Mouse (Mus musculus): ENCODE data around the gene Noto. TPM values are rescaled to one million over a fixed set of nuclear protein-coding genes. Genes with fewer than 3 reads are reported as not detected.

The Noto gene
- polyA plus RNA-seq, 1 experiment from 2014 or later, result not detected

- no peak overlapping the region for H3K4me2 ChIP-seq (ENCODE audit: low read length)
- no peaks in the 10 kb centered on the region for H3K27me3 ChIP-seq (ENCODE audit: control insufficient read depth, insufficient read depth, low read depth, low read length)
- no peak overlapping the region for H3K27ac ChIP-seq (ENCODE audit: low read length)
- no peaks in the 10 kb centered on the region for H3K4me1 ChIP-seq (ENCODE audit: control insufficient read depth, insufficient read depth, low read length)
- H3K4me3 ChIP-seq (ENCODE audit: low read depth, low read length), result no peak overlapping the region
- WGBS, result 80% methylated on average over 10 of the region's 10 CpGs
- ATAC-seq, result no peak
- H3K36me3 ChIP-seq (ENCODE audit: control insufficient read depth, insufficient read depth, low read length), result no peaks in the 10 kb centered on the region
- H3K9me3 ChIP-seq (replicated peaks; ENCODE audit: control insufficient read depth, low read length, poor library complexity, severe bottlenecking), result no peaks in the 10 kb centered on the region
- H3K9ac ChIP-seq (ENCODE audit: low read depth, low read length), result no peak overlapping the region
These were observed 42.1 kb upstream of the Noto start for GRCm38 (mm10) chr6:85381648-85382020.

DNA sequence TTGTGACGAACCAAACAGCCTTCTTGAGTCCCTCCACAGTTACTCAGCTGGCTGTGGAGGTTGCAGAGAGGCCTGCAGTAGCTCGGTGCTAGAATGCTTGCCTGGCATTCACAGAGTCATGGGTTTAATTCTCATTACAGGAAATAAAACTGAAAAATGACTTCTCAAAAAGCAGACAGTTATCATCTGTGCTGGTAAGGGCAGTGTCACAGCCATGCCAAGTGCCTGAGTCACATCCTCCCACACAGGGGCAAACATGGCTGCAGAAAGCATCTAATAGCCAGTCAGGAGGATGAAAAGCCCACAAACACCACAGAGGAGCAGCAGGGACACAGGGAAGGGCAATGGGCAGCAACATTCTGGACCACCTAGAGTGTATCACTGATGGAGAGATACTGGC lies 40.9 kb upstream of the Noto start:
- H3K4me3 ChIP-seq (ENCODE audit: low read depth, low read length), result no peak overlapping the region
- H3K36me3 ChIP-seq (ENCODE audit: control insufficient read depth, insufficient read depth, low read length), result no peaks in the 10 kb centered on the region
- H3K9ac ChIP-seq (ENCODE audit: low read depth, low read length), result no peak overlapping the region
- no peaks in the 10 kb centered on the region for H3K9me3 ChIP-seq (replicated peaks; ENCODE audit: control insufficient read depth, low read length, poor library complexity, severe bottlenecking)
- 88% methylated on average over 2 of the region's 2 CpGs for WGBS
- no peak overlapping the region for H3K4me2 ChIP-seq (ENCODE audit: low read length)
- no peaks in the 10 kb centered on the region for H3K27me3 ChIP-seq (ENCODE audit: control insufficient read depth, insufficient read depth, low read depth, low read length)
- no peak for ATAC-seq
- no peak overlapping the region for H3K27ac ChIP-seq (ENCODE audit: low read length)
- no peaks in the 10 kb centered on the region for H3K4me1 ChIP-seq (ENCODE audit: control insufficient read depth, insufficient read depth, low read length)

GRCm38 (mm10) chr6:85388608-85389007 lies 35.1 kb upstream of the Noto start:
- Histone ChIP-seq H3K4me1 (ENCODE audit: control insufficient read depth, insufficient read depth, low read length) (no peaks in the 10 kb centered on the region), H3K4me3 (ENCODE audit: low read depth, low read length) (no peak overlapping the region), H3K4me2 (ENCODE audit: low read length) (no peak overlapping the region), H3K36me3 (ENCODE audit: control insufficient read depth, insufficient read depth, low read length) (no peaks in the 10 kb centered on the region), H3K27ac (ENCODE audit: low read length) (no peak overlapping the region), H3K9ac (ENCODE audit: low read depth, low read length) (no peak overlapping the region), H3K9me3 (replicated peaks; ENCODE audit: control insufficient read depth, low read length, poor library complexity, severe bottlenecking) (no peaks in the 10 kb centered on the region), H3K27me3 (ENCODE audit: control insufficient read depth, insufficient read depth, low read depth, low read length) (no peaks in the 10 kb centered on the region)
- no peak for ATAC-seq
- 75% methylated on average over 5 of the region's 5 CpGs for WGBS

DNA sequence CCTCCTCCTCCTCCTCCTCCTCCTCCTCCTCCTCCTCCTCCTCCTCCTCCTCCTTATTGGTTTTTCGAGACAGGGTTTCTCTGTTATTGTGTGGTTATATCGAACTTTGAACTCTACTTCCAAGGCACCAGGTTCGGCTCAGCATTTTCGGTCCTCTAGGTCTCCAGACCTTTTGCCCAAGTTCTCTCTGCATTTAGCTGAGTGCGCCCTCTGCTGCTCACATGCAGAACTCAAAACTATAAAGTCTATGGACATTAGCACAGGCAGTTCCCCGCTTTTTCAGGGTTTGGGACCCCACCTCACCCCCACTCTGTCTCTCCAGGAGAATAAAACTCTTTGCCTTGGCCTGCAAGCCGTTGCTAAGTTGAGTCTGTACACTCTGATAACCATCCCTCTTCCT lies 31.9 kb upstream of the Noto start:
- no peak for ATAC-seq
- H3K4me1 ChIP-seq (ENCODE audit: control insufficient read depth, insufficient read depth, low read length), result no peaks in the 10 kb centered on the region
- H3K27me3 ChIP-seq (ENCODE audit: control insufficient read depth, insufficient read depth, low read depth, low read length), result no peaks in the 10 kb centered on the region
- no peak overlapping the region for H3K27ac ChIP-seq (ENCODE audit: low read length)
- H3K9ac ChIP-seq (ENCODE audit: low read depth, low read length), result no peak overlapping the region
- WGBS, result 23% methylated on average over 6 of the region's 7 CpGs
- no peak overlapping the region for H3K4me2 ChIP-seq (ENCODE audit: low read length)
- H3K4me3 ChIP-seq (ENCODE audit: low read depth, low read length), result no peak overlapping the region
- no peaks in the 10 kb centered on the region for H3K36me3 ChIP-seq (ENCODE audit: control insufficient read depth, insufficient read depth, low read length)
- no peaks in the 10 kb centered on the region for H3K9me3 ChIP-seq (replicated peaks; ENCODE audit: control insufficient read depth, low read length, poor library complexity, severe bottlenecking)

DNA sequence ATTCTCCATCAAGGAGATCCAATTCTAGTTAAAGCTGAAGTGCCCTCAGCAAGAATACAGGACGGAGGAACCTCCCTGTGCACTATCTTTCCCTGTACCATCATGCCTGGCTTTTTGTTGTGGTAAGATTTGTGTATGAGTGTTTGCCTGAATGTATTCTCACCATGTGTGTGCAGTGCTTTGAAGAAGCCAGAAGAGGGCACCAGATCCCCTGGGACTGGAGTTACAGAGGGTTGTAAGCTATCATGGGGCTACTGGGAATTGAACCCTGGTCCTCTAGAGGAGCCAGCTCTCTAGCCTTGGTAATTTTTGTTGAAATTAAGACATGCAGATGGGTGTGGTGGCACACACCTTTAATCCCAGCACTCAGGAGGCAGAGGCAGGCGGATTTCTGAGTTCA lies 28.3 kb upstream of the Noto start:
- H3K4me3 ChIP-seq (ENCODE audit: low read depth, low read length), result no peak overlapping the region
- no peak overlapping the region for H3K4me2 ChIP-seq (ENCODE audit: low read length)
- no peaks in the 10 kb centered on the region for H3K36me3 ChIP-seq (ENCODE audit: control insufficient read depth, insufficient read depth, low read length)
- H3K9ac ChIP-seq (ENCODE audit: low read depth, low read length), result no peak overlapping the region
- H3K9me3 ChIP-seq (replicated peaks; ENCODE audit: control insufficient read depth, low read length, poor library complexity, severe bottlenecking), result no peaks in the 10 kb centered on the region
- WGBS, result 82% methylated on average over 2 of the region's 2 CpGs
- no peak overlapping the region for H3K27ac ChIP-seq (ENCODE audit: low read length)
- H3K4me1 ChIP-seq (ENCODE audit: control insufficient read depth, insufficient read depth, low read length), result no peaks in the 10 kb centered on the region
- no peaks in the 10 kb centered on the region for H3K27me3 ChIP-seq (ENCODE audit: control insufficient read depth, insufficient read depth, low read depth, low read length)
- ATAC-seq, result no peak

GRCm38 (mm10) chr6:85397165-85397564 lies 26.5 kb upstream of the Noto start:
- 15% methylated on average over 1 of the region's 1 CpGs for WGBS
- Histone ChIP-seq H3K27ac (ENCODE audit: low read length) (no peak overlapping the region), H3K9ac (ENCODE audit: low read depth, low read length) (no peak overlapping the region), H3K9me3 (replicated peaks; ENCODE audit: control insufficient read depth, low read length, poor library complexity, severe bottlenecking) (no peaks in the 10 kb centered on the region), H3K27me3 (ENCODE audit: control insufficient read depth, insufficient read depth, low read depth, low read length) (no peaks in the 10 kb centered on the region), H3K4me1 (ENCODE audit: control insufficient read depth, insufficient read depth, low read length) (no peaks in the 10 kb centered on the region), H3K4me2 (ENCODE audit: low read length) (no peak overlapping the region), H3K36me3 (ENCODE audit: control insufficient read depth, insufficient read depth, low read length) (no peaks in the 10 kb centered on the region), H3K4me3 (ENCODE audit: low read depth, low read length) (no peak overlapping the region)
- ATAC-seq, result no peak

DNA sequence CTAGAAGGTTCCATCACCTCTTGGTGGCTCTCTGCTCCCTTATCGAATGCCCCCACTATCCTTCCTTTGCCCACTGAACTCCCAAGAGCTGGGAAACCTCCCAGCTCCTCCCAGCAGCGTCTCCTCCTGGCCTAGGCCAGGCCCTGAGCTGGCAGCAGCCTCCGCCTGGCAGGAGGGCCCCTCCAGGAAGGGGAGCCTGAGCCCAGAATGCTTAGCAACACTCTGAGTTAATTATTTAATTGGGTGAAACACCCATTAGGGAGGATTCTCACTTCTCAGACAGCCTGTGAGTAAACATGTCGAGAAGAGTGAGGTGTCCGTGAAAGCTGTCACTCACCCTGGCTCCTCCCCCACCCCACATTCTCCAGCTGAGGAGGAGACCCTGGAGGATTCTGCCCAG lies 24.0 kb upstream of the Noto start:
- Histone ChIP-seq H3K4me3 (ENCODE audit: low read depth, low read length) (no peak overlapping the region), H3K4me2 (ENCODE audit: low read length) (no peak overlapping the region), H3K4me1 (ENCODE audit: control insufficient read depth, insufficient read depth, low read length) (no peaks in the 10 kb centered on the region), H3K27ac (ENCODE audit: low read length) (no peak overlapping the region), H3K27me3 (ENCODE audit: control insufficient read depth, insufficient read depth, low read depth, low read length) (no peaks in the 10 kb centered on the region), H3K36me3 (ENCODE audit: control insufficient read depth, insufficient read depth, low read length) (no peaks in the 10 kb centered on the region), H3K9me3 (replicated peaks; ENCODE audit: control insufficient read depth, low read length, poor library complexity, severe bottlenecking) (no peaks in the 10 kb centered on the region), H3K9ac (ENCODE audit: low read depth, low read length) (no peak overlapping the region)
- no peak for ATAC-seq
- WGBS, result 43% methylated on average over 5 of the region's 5 CpGs

DNA sequence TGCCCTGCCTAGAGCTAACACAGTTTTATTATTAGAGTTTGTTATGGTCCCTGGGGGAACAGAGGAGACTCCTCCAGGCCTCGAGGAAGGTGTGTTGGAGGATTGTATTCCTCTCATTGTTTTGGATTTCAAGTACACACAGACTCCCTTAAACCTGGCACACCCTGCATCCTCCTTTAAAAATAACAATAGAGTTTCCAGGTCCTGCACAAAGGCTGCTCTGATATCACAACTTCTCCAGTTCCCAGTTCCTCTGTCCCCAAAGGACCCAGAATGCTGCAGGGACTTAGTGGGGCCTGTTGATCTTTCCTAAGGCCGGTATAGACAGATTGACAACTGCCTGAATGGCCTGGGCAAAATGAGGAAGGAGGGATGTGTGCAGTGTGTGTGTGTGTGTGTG lies 21.1 kb upstream of the Noto start:
- Histone ChIP-seq H3K27ac (ENCODE audit: low read length) (peak overlapping the region; percentile 71), H3K4me2 (ENCODE audit: low read length) (no peak overlapping the region), H3K36me3 (ENCODE audit: control insufficient read depth, insufficient read depth, low read length) (no peaks in the 10 kb centered on the region), H3K4me1 (ENCODE audit: control insufficient read depth, insufficient read depth, low read length) (no peaks in the 10 kb centered on the region), H3K4me3 (ENCODE audit: low read depth, low read length) (no peak overlapping the region), H3K9me3 (replicated peaks; ENCODE audit: control insufficient read depth, low read length, poor library complexity, severe bottlenecking) (no peaks in the 10 kb centered on the region), H3K9ac (ENCODE audit: low read depth, low read length) (no peak overlapping the region), H3K27me3 (ENCODE audit: control insufficient read depth, insufficient read depth, low read depth, low read length) (no peaks in the 10 kb centered on the region)
- 34% methylated on average over 2 of the region's 2 CpGs for WGBS
- ATAC-seq, result peak; percentile 48; the same call in 1 of the 2 replicates

- Histone ChIP-seq H3K27ac (ENCODE audit: low read length) (peak overlapping the region; percentile 71), H3K4me2 (ENCODE audit: low read length) (no peak overlapping the region), H3K9ac (ENCODE audit: low read depth, low read length) (no peak overlapping the region), H3K36me3 (ENCODE audit: control insufficient read depth, insufficient read depth, low read length) (no peaks in the 10 kb centered on the region), H3K4me1 (ENCODE audit: control insufficient read depth, insufficient read depth, low read length) (no peaks in the 10 kb centered on the region), H3K4me3 (ENCODE audit: low read depth, low read length) (no peak overlapping the region), H3K27me3 (ENCODE audit: control insufficient read depth, insufficient read depth, low read depth, low read length) (no peaks in the 10 kb centered on the region), H3K9me3 (replicated peaks; ENCODE audit: control insufficient read depth, low read length, poor library complexity, severe bottlenecking) (no peaks in the 10 kb centered on the region)
- 54% methylated on average over 10 of the region's 10 CpGs for WGBS
- ATAC-seq, result peak; percentile 54; the same call in 1 of the 2 replicates
These were observed 20.6 kb upstream of the Noto start for GRCm38 (mm10) chr6:85403039-85403438.

- ATAC-seq, result no peak
- Histone ChIP-seq H3K4me3 (ENCODE audit: low read depth, low read length) (peak overlapping the region; percentile 35), H3K9me3 (replicated peaks; ENCODE audit: control insufficient read depth, low read length, poor library complexity, severe bottlenecking) (no peaks in the 10 kb centered on the region), H3K27ac (ENCODE audit: low read length) (no peak overlapping the region), H3K9ac (ENCODE audit: low read depth, low read length) (peak overlapping the region; percentile 64), H3K27me3 (ENCODE audit: control insufficient read depth, insufficient read depth, low read depth, low read length) (peaks cover 18% of the 10 kb centered on the region), H3K4me1 (ENCODE audit: control insufficient read depth, insufficient read depth, low read length) (peaks cover 6% of the 10 kb centered on the region; the same call in 1 of the 2 replicates), H3K36me3 (ENCODE audit: control insufficient read depth, insufficient read depth, low read length) (no peaks in the 10 kb centered on the region), H3K4me2 (ENCODE audit: low read length) (peak overlapping the region; percentile 68)
- WGBS, result under 1% methylated on average over 31 of the region's 31 CpGs
These were observed 14.7 kb upstream of the Noto start for GRCm38 (mm10) chr6:85409003-85409402.

Measured in midbrain, embryonic 16.5 days (tissue).